Mouse (Mus musculus) brain, embryonic 14.5 days (tissue): ENCODE data around the gene Wdr90. TPM values are rescaled to one million over a fixed set of nuclear protein-coding genes. Genes with fewer than 3 reads are reported as not detected.
A peak's percentile ranks its signal among the peaks of the same experiment; 100 is the strongest.

Source experiments
- DNase-seq: peaks from one replicate; pipeline ENCODE4 v3.0.0-alpha.2; 2011; ENCODE audit warnings: low read depth
- CTCF ChIP-seq: fragments of 200-500 bp; IDR thresholded peaks from 2 replicates; pipeline ENCODE4 v1.5.1; 2012; ENCODE audit warnings: inconsistent platforms, mild to moderate bottlenecking, moderate library complexity, borderline replicate concordance; ENCODE audit not compliant: insufficient read depth, insufficient read length; ENCODE audit errors: extremely low read depth
- POLR2A ChIP-seq: fragments of 200-500 bp; IDR thresholded peaks from 2 replicates; pipeline ENCODE4 v1.6.1; 2012; ENCODE audit warnings: mild to moderate bottlenecking, inconsistent platforms, borderline replicate concordance; ENCODE audit not compliant: poor library complexity, insufficient read depth, insufficient read length, severe bottlenecking; ENCODE audit errors: extremely low read depth
- polyA plus RNA-seq: library from polyadenylated mRNA; depleted of rRNA; stranded (reverse); fragments of >200 nt; gene quantifications from 2 replicates; pipeline ENCODE4 v1.2.3, GENCODE M21; 2012; rRNA removed

Wdr90 gene
- polyA plus RNA-seq = 49.5 and 81.1 TPM in 2 replicates

GRCm38 (mm10) chr17:25860832-25861703, at the start of gene Wdr90:
TSS of gene Wdr90 (minus strand) at chr17:25861501.
- TF ChIP-seq CTCF (no peak), POLR2A (peak; percentile 71)
- DNase-seq = peak; percentile 98

GRCm38 (mm10) chr17:25907640-25908039, 46.3 kb upstream of the Wdr90 start:
- TF ChIP-seq CTCF = no peak
- TF ChIP-seq POLR2A = no peak
- DNase-seq = no peak

- no peak for TF ChIP-seq CTCF
- TF ChIP-seq POLR2A = no peak
- DNase-seq = no peak
Observed at GRCm38 (mm10) chr17:25903061-25903460, 41.8 kb upstream of the Wdr90 start.

GRCm38 (mm10) chr17:25900193-25900592, 38.9 kb upstream of the Wdr90 start:
- no peak for TF ChIP-seq POLR2A
- TF ChIP-seq CTCF = no peak
- no peak for DNase-seq

- DNase-seq = no peak
- TF ChIP-seq POLR2A (no peak), CTCF (no peak)
Observed at GRCm38 (mm10) chr17:25895891-25896290, 34.6 kb upstream of the Wdr90 start.

DNA sequence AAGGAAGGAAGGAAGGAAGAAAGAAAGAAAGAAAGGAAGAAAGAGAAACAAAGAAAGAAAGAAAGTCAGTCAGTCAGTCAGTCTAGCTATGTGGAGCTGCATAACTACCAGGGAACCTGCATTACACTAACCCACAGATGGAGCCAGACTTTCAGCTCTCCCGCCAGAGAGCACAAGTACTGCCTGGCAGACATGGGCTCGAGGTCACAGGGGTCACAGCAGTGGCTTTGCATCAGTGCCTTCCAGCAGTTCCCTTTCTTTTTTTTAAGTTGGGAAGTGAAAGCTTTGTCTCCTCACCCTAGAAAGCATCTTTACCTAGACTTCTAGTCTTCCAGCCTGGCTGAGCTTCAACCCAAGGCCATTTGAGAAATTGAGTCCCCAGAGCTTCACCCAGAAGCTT, 34.1 kb upstream of the Wdr90 start:
- DNase-seq = no peak
- TF ChIP-seq POLR2A (no peak), CTCF (no peak)

DNA sequence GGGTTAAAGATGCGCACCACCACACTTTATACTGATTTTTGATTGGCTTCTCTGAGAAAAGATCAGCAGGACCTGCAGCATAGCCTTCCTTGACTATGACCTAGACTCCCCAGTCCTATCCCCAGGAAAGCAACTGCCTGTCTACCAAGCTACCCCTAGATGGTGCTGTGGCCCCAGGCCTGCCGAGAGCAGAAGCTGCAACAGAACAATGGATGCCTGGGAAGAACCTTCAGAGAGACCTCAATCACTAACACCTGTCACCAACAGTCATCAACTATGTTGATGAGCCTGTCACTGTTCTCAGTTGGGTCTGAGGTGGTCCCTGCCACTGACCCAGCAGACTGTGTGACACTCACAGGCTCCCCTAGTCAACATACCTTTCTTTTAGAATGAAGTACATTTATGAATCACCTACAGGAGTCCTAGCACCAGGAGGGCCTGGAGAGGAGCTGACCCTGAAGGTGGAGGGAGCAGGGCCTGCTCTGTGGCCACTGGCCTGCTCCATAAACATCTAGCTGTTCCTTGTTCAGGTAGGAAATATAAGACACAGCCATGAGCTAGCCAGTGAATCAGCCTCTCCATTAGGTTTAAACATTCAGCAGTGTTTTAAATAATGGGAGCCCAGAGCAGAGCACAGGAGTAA, 32.8 kb upstream of the Wdr90 start:
- TF ChIP-seq CTCF = peak; percentile 95
- TF ChIP-seq POLR2A = no peak
- peak; percentile 90 for DNase-seq

DNA sequence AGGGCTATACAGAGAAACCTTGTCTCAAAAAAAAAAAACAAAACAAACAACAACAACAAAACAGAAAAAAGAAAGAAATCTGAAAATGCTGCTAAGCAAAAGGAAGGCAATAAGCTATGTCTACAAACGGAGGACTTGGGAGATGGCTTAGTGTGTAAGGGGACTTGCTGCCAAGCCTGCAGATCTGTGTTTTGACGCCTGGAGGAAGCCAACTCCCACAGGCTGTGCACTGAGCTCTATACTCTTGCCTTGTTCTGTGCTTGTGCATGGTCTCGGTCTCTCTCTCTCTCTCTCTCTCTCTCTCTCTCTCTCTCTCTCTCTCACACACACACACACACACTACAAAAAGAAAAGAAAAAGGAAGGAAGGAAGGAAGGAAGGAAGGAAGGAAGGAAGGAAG, 27.5 kb upstream of the Wdr90 start:
- TF ChIP-seq POLR2A (no peak), CTCF (no peak)
- DNase-seq = no peak

DNA sequence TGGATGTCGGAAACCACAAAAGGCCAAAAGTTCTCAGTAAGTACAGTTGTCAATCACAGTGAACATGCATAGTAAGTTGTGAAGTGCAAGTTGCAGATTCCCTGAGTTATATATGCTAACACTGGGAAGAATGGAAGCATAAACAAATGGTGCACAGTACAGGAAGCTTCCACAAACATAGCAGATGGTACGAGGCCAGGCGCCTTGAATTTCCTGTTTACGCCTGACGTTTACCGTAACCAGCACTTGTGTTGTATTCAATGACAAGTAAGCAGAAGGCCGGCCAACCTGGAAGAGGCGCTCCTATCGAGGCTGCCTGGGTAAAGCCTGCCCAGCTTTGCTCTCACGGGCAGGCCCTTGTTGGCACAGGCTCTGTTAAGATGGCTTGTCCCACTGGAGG, 26.2 kb upstream of the Wdr90 start:
- no peak for TF ChIP-seq POLR2A
- no peak for TF ChIP-seq CTCF
- no peak for DNase-seq

DNA sequence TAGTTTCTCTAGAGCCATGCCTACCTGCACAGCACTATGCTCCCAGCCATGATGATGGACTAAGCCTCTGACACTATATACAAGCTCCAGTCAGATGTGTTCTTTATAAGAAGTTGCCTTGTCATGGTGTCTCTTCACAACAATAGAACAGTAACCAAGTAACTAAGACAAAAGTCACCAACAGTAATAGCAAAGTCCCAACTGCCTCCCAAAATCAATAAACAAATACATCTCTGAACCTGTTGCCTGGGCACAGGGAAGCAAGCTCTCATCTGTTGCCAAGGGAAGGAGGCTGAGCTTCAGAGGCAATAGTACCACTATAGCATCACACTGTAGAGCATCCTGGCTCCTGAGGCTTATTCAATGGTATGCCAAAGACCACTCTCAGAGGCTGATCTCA, 25.5 kb upstream of the Wdr90 start:
- TF ChIP-seq POLR2A (no peak), CTCF (no peak)
- no peak for DNase-seq

DNA sequence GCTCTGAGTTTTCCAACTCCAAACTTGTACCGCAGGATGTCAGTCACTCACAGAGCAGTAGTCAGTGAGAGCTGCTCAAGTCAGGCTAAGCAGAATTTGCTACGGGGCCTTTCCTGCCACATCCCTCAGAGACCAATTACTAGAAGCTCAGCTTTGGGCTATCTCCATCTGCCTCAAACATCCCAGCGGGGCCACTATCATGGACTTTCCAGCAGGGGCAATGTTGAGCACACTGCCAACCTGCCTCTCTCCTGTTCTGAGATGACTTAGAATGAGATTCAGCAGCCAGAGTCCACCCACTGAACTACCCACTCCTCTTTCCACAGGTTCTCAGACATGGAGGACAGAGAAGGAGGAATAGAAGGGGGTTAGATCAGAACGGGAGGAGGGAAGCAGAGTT, 24.3 kb upstream of the Wdr90 start:
- DNase-seq = no peak
- peak; percentile 48; the same call in 1 of the 2 replicates for TF ChIP-seq CTCF
- no peak for TF ChIP-seq POLR2A

- TF ChIP-seq CTCF (no peak), POLR2A (no peak)
- DNase-seq = no peak
Observed at GRCm38 (mm10) chr17:25883824-25884223, 22.5 kb upstream of the Wdr90 start.

DNA sequence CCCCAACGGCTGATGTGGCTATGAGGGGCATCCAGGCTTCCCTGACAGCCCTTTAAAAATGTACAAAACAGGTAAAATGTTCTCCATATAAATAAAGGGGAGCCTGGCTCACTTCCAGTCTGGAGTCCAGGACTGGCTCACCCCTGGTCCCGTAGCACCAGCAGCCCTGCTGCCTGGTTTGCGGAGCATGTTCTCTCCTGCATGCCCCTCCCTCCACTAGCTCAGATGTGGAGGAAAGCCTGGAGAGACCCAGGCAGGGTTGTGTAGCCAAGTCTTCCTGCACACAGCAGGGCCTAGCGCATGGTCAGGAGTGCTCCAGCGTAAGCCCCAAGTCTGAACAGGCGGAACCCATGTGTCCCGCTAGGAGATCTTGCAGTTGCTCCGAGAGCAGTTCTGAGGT, 22.0 kb upstream of the Wdr90 start:
- no peak for DNase-seq
- no peak for TF ChIP-seq CTCF
- TF ChIP-seq POLR2A = no peak
